Mouse (Mus musculus) hindbrain, postnatal 0 days (tissue): ENCODE results near the gene Trmt44. TPM values are rescaled to one million over a fixed set of nuclear protein-coding genes. Genes with fewer than 3 reads are reported as not detected.

ENCODE experiments used
- ATAC-seq: fragments of 200-750 bp; cut with Nextera tagmentation; 2 replicates; pipeline ENCODE4 v1.8.0; 2017; ENCODE audit warnings: mild to moderate bottlenecking, moderate TSS enrichment, moderate library complexity
- DNase-seq: peaks from one replicate; pipeline ENCODE4 v3.0.0-alpha.2; 2015; ENCODE audit warnings: low spot score
- H3K27ac ChIP-seq: fragments of 300-500 bp; sonication (generic); 2 replicates; pipeline ENCODE4 v1.5.1; 2014; ENCODE audit warnings: mild to moderate bottlenecking
- H3K27me3 ChIP-seq: fragments of 300-500 bp; sonication (generic); 2 replicates; pipeline ENCODE4 v1.6.1; 2014; ENCODE audit warnings: low read length, mixed read lengths; ENCODE audit not compliant: insufficient read depth
- H3K36me3 ChIP-seq: fragments of 300-500 bp; sonication (generic); 2 replicates; pipeline ENCODE4 v1.6.1; 2014; ENCODE audit warnings: low read length, mixed read lengths; ENCODE audit not compliant: insufficient read depth
- H3K4me1 ChIP-seq: fragments of 300-500 bp; sonication (generic); 2 replicates; pipeline ENCODE4 v1.6.1; 2014; ENCODE audit warnings: antibody characterized with exemption, low read length, mixed read lengths; ENCODE audit not compliant: insufficient read depth
- H3K4me2 ChIP-seq: fragments of 300-500 bp; sonication (generic); 2 replicates; pipeline ENCODE4 v1.6.1; 2014; ENCODE audit warnings: low read depth, mild to moderate bottlenecking, low read length, moderate library complexity, mixed read lengths
- H3K4me3 ChIP-seq: fragments of 300-500 bp; sonication (generic); 2 replicates; pipeline ENCODE4 v1.5.1; 2014; ENCODE audit warnings: low read length
- H3K9ac ChIP-seq: fragments of 300-500 bp; sonication (generic); replicated peaks from 2 replicates; pipeline ENCODE4 v1.6.1; 2014; ENCODE audit warnings: mild to moderate bottlenecking, low read length, moderate library complexity, mixed read lengths
- H3K9me3 ChIP-seq: fragments of 300-500 bp; sonication (generic); 2 replicates; pipeline ENCODE4 v1.6.1; 2016; ENCODE audit warnings: low read length, mixed read lengths
- CTCF ChIP-seq: IDR thresholded peaks from 2 replicates; pipeline ENCODE4 v1.5.1; 2016; ENCODE audit warnings: antibody characterized with exemption, control low read depth, low read depth
- WGBS: fragments of 180-500 bp; shearing (Covaris S2); extraction: QIAGEN DNeasy Blood & Tissue Kit; methylation state at CpG from one replicate; pipeline ENCODE4 v1.1.7; 2014; 5-methylcytosine and 5-hydroxymethylcytosine counted together
- polyA plus RNA-seq: library from polyadenylated mRNA; unstranded; fragments of >200 nt; fragmentation: Nextera tagmentation; extraction: Ambion mirVana; gene quantifications from 2 replicates; pipeline ENCODE4 v1.2.1, GENCODE M21; 2015
- total RNA-seq: library from RNA; depleted of rRNA; stranded (reverse); fragments of >200 nt; gene quantifications from 2 replicates; pipeline ENCODE4 v1.2.3, GENCODE M21; 2014

The Trmt44 gene
- total and polyA plus RNA-seq, 2 experiments from 2014 or later: 3.6 to 12.3 TPM

GRCm38 (mm10) chr5:35565217-35565616 is 9.7 kb downstream of the Trmt44 start:
- H3K4me1 ChIP-seq: no peaks in the 10 kb centered on the region
- no peak overlapping the region for H3K4me3 ChIP-seq
- TF ChIP-seq CTCF: no peak
- 92% methylated on average over 9 of the region's 9 CpGs for WGBS
- H3K9ac ChIP-seq: no peak overlapping the region
- H3K27ac ChIP-seq: no peak overlapping the region
- peaks cover 75% of the 10 kb centered on the region for H3K36me3 ChIP-seq
- no peak overlapping the region for H3K4me2 ChIP-seq
- H3K9me3 ChIP-seq: no peaks in the 10 kb centered on the region
- DNase-seq (no peak), ATAC-seq (no peak)
- H3K27me3 ChIP-seq: no peaks in the 10 kb centered on the region

GRCm38 (mm10) chr5:35563449-35563848 is 11.4 kb downstream of the Trmt44 start:
- Histone ChIP-seq H3K27ac (no peak overlapping the region), H3K27me3 (no peaks in the 10 kb centered on the region), H3K36me3 (peaks cover 70% of the 10 kb centered on the region), H3K9ac (no peak overlapping the region), H3K4me1 (no peaks in the 10 kb centered on the region), H3K4me3 (no peak overlapping the region), H3K9me3 (no peaks in the 10 kb centered on the region), H3K4me2 (no peak overlapping the region)
- peak; percentile 97 for TF ChIP-seq CTCF
- ATAC-seq (peak; percentile 76), DNase-seq (peak; percentile 75)
- WGBS: 0% methylated on average over 1 of the region's 1 CpGs

GRCm38 (mm10) chr5:35562616-35563015 is 12.3 kb downstream of the Trmt44 start:
- no peak for ATAC-seq
- no peaks in the 10 kb centered on the region for H3K27me3 ChIP-seq
- H3K27ac ChIP-seq: no peak overlapping the region
- H3K4me3 ChIP-seq: no peak overlapping the region
- no peak for TF ChIP-seq CTCF
- no peak for DNase-seq
- no peaks in the 10 kb centered on the region for H3K9me3 ChIP-seq
- no peak overlapping the region for H3K4me2 ChIP-seq
- WGBS: 85% methylated on average over 2 of the region's 2 CpGs
- H3K9ac ChIP-seq: no peak overlapping the region
- H3K36me3 ChIP-seq: peaks cover 65% of the 10 kb centered on the region
- H3K4me1 ChIP-seq: no peaks in the 10 kb centered on the region

- ATAC-seq (no peak), DNase-seq (no peak)
- TF ChIP-seq CTCF: no peak
- Histone ChIP-seq H3K27ac (no peak overlapping the region), H3K9ac (no peak overlapping the region), H3K4me2 (no peak overlapping the region), H3K4me1 (no peaks in the 10 kb centered on the region), H3K36me3 (peaks cover 51% of the 10 kb centered on the region), H3K9me3 (no peaks in the 10 kb centered on the region), H3K4me3 (no peak overlapping the region), H3K27me3 (no peaks in the 10 kb centered on the region)
- 88% methylated on average over 8 of the region's 8 CpGs for WGBS
These were observed 15.4 kb downstream of the Trmt44 start for GRCm38 (mm10) chr5:35559447-35559846.

GRCm38 (mm10) chr5:35557946-35558621 is 16.8 kb downstream of the Trmt44 start:
- Histone ChIP-seq H3K36me3 (peaks cover 46% of the 10 kb centered on the region), H3K4me3 (no peak overlapping the region), H3K9me3 (no peaks in the 10 kb centered on the region), H3K27ac (no peak overlapping the region), H3K27me3 (no peaks in the 10 kb centered on the region), H3K9ac (no peak overlapping the region), H3K4me1 (no peaks in the 10 kb centered on the region), H3K4me2 (no peak overlapping the region)
- peak; percentile 61 for TF ChIP-seq CTCF
- peak; percentile 54 for DNase-seq
- WGBS: 61% methylated on average over 13 of the region's 13 CpGs
- ATAC-seq: peak; percentile 53; the same call in 1 of the 2 replicates

GRCm38 (mm10) chr5:35556393-35556792 is 18.5 kb downstream of the Trmt44 start:
- Histone ChIP-seq H3K27me3 (no peaks in the 10 kb centered on the region), H3K4me1 (peaks cover 11% of the 10 kb centered on the region; the same call in 1 of the 2 replicates), H3K9me3 (no peaks in the 10 kb centered on the region), H3K27ac (no peak overlapping the region), H3K9ac (no peak overlapping the region), H3K4me3 (no peak overlapping the region), H3K4me2 (no peak overlapping the region), H3K36me3 (peaks cover 29% of the 10 kb centered on the region)
- ATAC-seq (no peak), DNase-seq (no peak)
- WGBS: 86% methylated on average over 7 of the region's 7 CpGs
- TF ChIP-seq CTCF: no peak

- Histone ChIP-seq H3K9ac (no peak overlapping the region), H3K27me3 (no peaks in the 10 kb centered on the region), H3K4me2 (no peak overlapping the region), H3K4me3 (no peak overlapping the region), H3K27ac (no peak overlapping the region), H3K36me3 (peaks cover 18% of the 10 kb centered on the region; the same call in 1 of the 2 replicates), H3K9me3 (no peaks in the 10 kb centered on the region), H3K4me1 (peaks cover 11% of the 10 kb centered on the region; the same call in 1 of the 2 replicates)
- 57% methylated on average over 4 of the region's 4 CpGs for WGBS
- TF ChIP-seq CTCF: no peak
- DNase-seq (no peak), ATAC-seq (no peak)
These were observed 21.9 kb downstream of the Trmt44 start for GRCm38 (mm10) chr5:35552838-35553539.
